Mouse (Mus musculus) limb, embryonic 11.5 days (tissue): ENCODE data around the gene Zbtb16. TPM values are rescaled to one million over a fixed set of nuclear protein-coding genes. Genes with fewer than 3 reads are reported as not detected.

Experiments used
- ATAC-seq: fragments of 200-750 bp; cut with Nextera tagmentation; 2 replicates; pipeline ENCODE4 v1.8.0; 2017; ENCODE audit warnings: low read depth; ENCODE audit not compliant: insufficient number of reproducible peaks, low FRiP score, low TSS enrichment
- DNase-seq: peaks from one replicate; pipeline ENCODE4 v3.0.0-alpha.2; 2015; ENCODE audit warnings: low spot score
- H3K27ac ChIP-seq: fragments of 300-500 bp; sonication (generic); replicated peaks from 2 replicates; pipeline ENCODE4 v1.5.1; 2014; ENCODE audit warnings: low read depth, mild to moderate bottlenecking, low read length
- H3K27me3 ChIP-seq: fragments of 300-500 bp; sonication (generic); 2 replicates; pipeline ENCODE4 v1.6.1; 2014; ENCODE audit warnings: mild to moderate bottlenecking, low read length, mixed read lengths; ENCODE audit not compliant: control insufficient read depth, insufficient read depth
- H3K36me3 ChIP-seq: fragments of 300-500 bp; sonication (generic); 2 replicates; pipeline ENCODE4 v1.6.1; 2014; ENCODE audit warnings: mild to moderate bottlenecking, low read length, moderate library complexity, mixed read lengths; ENCODE audit not compliant: control insufficient read depth, insufficient read depth
- H3K4me1 ChIP-seq: fragments of 300-500 bp; sonication (generic); 2 replicates; pipeline ENCODE4 v1.6.1; 2014; ENCODE audit warnings: low read length, mixed read lengths; ENCODE audit not compliant: control insufficient read depth, insufficient read depth
- H3K4me2 ChIP-seq: fragments of 300-500 bp; sonication (generic); 2 replicates; pipeline ENCODE4 v1.6.1; 2014; ENCODE audit warnings: low read depth, mild to moderate bottlenecking, moderate library complexity; ENCODE audit not compliant: severe bottlenecking
- H3K4me3 ChIP-seq: fragments of 300-500 bp; sonication (generic); 2 replicates; pipeline ENCODE4 v1.5.1; 2014; ENCODE audit warnings: low read depth, low read length
- H3K9ac ChIP-seq: fragments of 300-500 bp; sonication (generic); 2 replicates; pipeline ENCODE4 v1.6.1; 2014; ENCODE audit warnings: mild to moderate bottlenecking, low read length
- H3K9me3 ChIP-seq: fragments of 300-500 bp; sonication (generic); 2 replicates; pipeline ENCODE4 v1.6.1; 2016; ENCODE audit warnings: low read length; ENCODE audit not compliant: control insufficient read depth
- WGBS: fragments of 180-500 bp; shearing (Covaris S2); extraction: QIAGEN DNeasy Blood & Tissue Kit; methylation state at CpG from one replicate; pipeline ENCODE4 v1.1.7; 2014; 5-methylcytosine and 5-hydroxymethylcytosine counted together
- polyA plus RNA-seq: library from polyadenylated mRNA; unstranded; fragments of >200 nt; fragmentation: Nextera tagmentation; extraction: Ambion mirVana; gene quantifications from 2 replicates; pipeline ENCODE4 v1.2.1, GENCODE M21; 2014

Gene Zbtb16
- polyA plus RNA-seq, 1 experiment from 2014 or later = 5.9 TPM

- Histone ChIP-seq H3K4me2 (no peak overlapping the region), H3K27me3 (no peaks in the 10 kb centered on the region), H3K9ac (no peak overlapping the region), H3K4me3 (no peak overlapping the region), H3K9me3 (no peaks in the 10 kb centered on the region), H3K36me3 (no peaks in the 10 kb centered on the region), H3K27ac (no peak overlapping the region), H3K4me1 (0 out of 2 replicates have a peak, but pooled peaks cover 5% of the 10 kb centered on the region)
- DNase-seq = no peak
- 90% methylated on average over 6 of the region's 6 CpGs for WGBS
- no peak for ATAC-seq
Measured at GRCm38 (mm10) chr9:48721655-48722054, 114.4 kb downstream of the Zbtb16 start.

GRCm38 (mm10) chr9:48721172-48721571 is 114.8 kb downstream of the Zbtb16 start:
- ATAC-seq = no peak
- Histone ChIP-seq H3K27ac (no peak overlapping the region), H3K9ac (no peak overlapping the region), H3K9me3 (no peaks in the 10 kb centered on the region), H3K4me1 (0 out of 2 replicates have a peak, but pooled peaks cover 5% of the 10 kb centered on the region), H3K4me3 (no peak overlapping the region), H3K27me3 (no peaks in the 10 kb centered on the region), H3K36me3 (no peaks in the 10 kb centered on the region), H3K4me2 (no peak overlapping the region)
- WGBS = 75% methylated on average over 3 of the region's 3 CpGs
- DNase-seq = no peak

- 0 out of 2 replicates have a peak, but pooled peaks cover 5% of the 10 kb centered on the region for H3K4me1 ChIP-seq
- no peak overlapping the region for H3K4me2 ChIP-seq
- H3K36me3 ChIP-seq = no peaks in the 10 kb centered on the region
- no peaks in the 10 kb centered on the region for H3K9me3 ChIP-seq
- no peaks in the 10 kb centered on the region for H3K27me3 ChIP-seq
- 84% methylated on average over 12 of the region's 12 CpGs for WGBS
- no peak overlapping the region for H3K9ac ChIP-seq
- H3K27ac ChIP-seq = no peak overlapping the region
- no peak overlapping the region for H3K4me3 ChIP-seq
- DNase-seq (no peak), ATAC-seq (no peak)
Measured at GRCm38 (mm10) chr9:48720251-48720963, 115.6 kb downstream of the Zbtb16 start.

DNA sequence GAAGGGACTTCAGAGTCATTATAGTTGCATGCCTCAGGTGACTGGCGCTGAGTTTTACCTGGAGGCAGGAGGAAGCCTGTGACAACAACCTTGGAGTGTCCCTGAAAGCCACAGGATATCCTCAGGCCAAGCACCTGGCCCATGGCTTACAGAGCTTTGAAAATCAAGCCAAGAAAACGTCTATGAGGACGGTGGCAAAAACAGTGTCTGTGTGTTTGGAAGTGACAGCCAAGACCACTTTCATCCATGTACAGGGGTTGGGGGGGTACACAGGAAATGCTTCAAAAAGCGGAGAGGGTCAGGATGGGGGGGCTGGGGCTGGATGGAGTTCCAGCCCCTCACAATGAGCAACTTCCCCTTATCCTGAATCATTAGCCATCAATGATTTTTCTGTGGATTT is 116.4 kb downstream of the Zbtb16 start:
- 85% methylated on average over 4 of the region's 4 CpGs for WGBS
- no peaks in the 10 kb centered on the region for H3K9me3 ChIP-seq
- H3K4me3 ChIP-seq = no peak overlapping the region
- no peaks in the 10 kb centered on the region for H3K36me3 ChIP-seq
- H3K9ac ChIP-seq = no peak overlapping the region
- no peaks in the 10 kb centered on the region for H3K27me3 ChIP-seq
- DNase-seq (no peak), ATAC-seq (no peak)
- no peak overlapping the region for H3K27ac ChIP-seq
- H3K4me2 ChIP-seq = no peak overlapping the region
- 0 out of 2 replicates have a peak, but pooled peaks cover 5% of the 10 kb centered on the region for H3K4me1 ChIP-seq

GRCm38 (mm10) chr9:48716549-48716948 is 119.5 kb downstream of the Zbtb16 start:
- no peak for DNase-seq
- H3K9me3 ChIP-seq = no peaks in the 10 kb centered on the region
- no peaks in the 10 kb centered on the region for H3K36me3 ChIP-seq
- H3K27me3 ChIP-seq = no peaks in the 10 kb centered on the region
- 93% methylated on average over 8 of the region's 8 CpGs for WGBS
- no peak overlapping the region for H3K4me2 ChIP-seq
- no peak overlapping the region for H3K27ac ChIP-seq
- ATAC-seq = no peak
- H3K9ac ChIP-seq = no peak overlapping the region
- no peak overlapping the region for H3K4me3 ChIP-seq
- no peaks in the 10 kb centered on the region for H3K4me1 ChIP-seq

- Histone ChIP-seq H3K4me1 (0 out of 2 replicates have a peak, but pooled peaks cover 7% of the 10 kb centered on the region), H3K9me3 (no peaks in the 10 kb centered on the region), H3K4me2 (no peak overlapping the region), H3K9ac (no peak overlapping the region), H3K36me3 (no peaks in the 10 kb centered on the region), H3K27me3 (no peaks in the 10 kb centered on the region), H3K4me3 (no peak overlapping the region), H3K27ac (no peak overlapping the region)
- no peak for DNase-seq
- ATAC-seq = no peak
- 94% methylated on average over 8 of the region's 8 CpGs for WGBS
Measured at GRCm38 (mm10) chr9:48715042-48715441, 121.0 kb downstream of the Zbtb16 start.

DNA sequence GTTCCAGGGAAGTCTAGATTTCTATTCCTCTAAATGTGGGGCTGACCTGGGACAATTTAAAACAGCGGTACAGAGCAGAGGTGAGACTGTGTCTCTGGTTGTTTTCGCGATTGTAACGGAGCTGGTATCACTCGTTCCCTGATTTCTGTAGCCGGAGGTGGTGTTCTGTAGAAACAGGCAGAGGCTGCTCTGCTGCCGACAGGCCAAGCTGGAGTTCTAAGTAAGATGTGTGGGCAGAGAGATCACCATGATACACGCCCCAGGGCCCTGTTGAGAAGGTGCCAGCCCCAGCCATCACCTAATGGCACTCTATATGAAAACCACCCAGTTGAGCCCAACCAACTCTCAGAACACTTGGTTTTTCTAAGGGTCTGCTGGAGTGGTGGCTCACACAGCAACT is 122.2 kb downstream of the Zbtb16 start:
- H3K4me3 ChIP-seq = no peak overlapping the region
- H3K4me2 ChIP-seq = no peak overlapping the region
- ATAC-seq (no peak), DNase-seq (no peak)
- no peaks in the 10 kb centered on the region for H3K9me3 ChIP-seq
- WGBS = 90% methylated on average over 8 of the region's 8 CpGs
- no peak overlapping the region for H3K9ac ChIP-seq
- no peaks in the 10 kb centered on the region for H3K36me3 ChIP-seq
- H3K27ac ChIP-seq = no peak overlapping the region
- no peaks in the 10 kb centered on the region for H3K27me3 ChIP-seq
- H3K4me1 ChIP-seq = 0 out of 2 replicates have a peak, but pooled peaks cover 7% of the 10 kb centered on the region

DNA sequence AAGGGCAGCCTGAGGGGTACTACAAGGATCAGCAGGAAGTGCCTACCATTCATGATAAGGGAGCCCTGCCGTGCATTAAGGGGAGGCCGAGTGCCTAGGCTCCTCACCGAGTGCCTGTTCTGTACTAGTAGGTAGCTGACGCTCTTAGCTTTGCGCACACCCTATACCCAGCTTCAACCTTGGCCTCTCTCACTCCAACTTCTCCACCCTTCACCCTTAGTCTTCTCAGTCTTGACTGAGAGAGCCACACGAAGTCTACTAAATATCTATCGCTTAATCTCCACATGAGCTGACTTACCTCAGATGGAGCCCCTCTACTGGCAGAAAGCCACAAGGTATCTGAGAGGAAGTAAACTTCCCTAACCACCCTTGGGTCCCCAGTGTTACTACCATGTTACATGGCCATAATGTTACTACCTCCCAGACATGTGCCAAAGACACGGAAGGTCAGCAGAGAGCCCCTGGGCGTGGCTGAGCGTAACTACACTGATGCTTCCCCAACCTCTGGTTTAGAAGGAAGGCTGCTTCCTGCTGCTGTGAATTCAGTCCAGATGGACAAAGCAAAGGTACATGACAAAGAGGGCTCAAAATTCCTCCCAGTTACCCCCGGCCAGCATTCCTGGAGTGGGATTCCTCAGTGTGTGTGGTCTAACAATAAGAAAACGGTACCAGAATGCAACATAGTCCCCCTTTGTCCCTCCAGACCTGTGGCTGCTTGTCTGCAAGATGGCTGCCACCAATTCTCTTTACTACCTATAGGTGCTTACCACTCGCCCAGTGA is 122.8 kb downstream of the Zbtb16 start:
- ATAC-seq (no peak), DNase-seq (no peak)
- Histone ChIP-seq H3K36me3 (no peaks in the 10 kb centered on the region), H3K27ac (no peak overlapping the region), H3K4me1 (0 out of 2 replicates have a peak, but pooled peaks cover 7% of the 10 kb centered on the region), H3K9me3 (no peaks in the 10 kb centered on the region), H3K4me3 (no peak overlapping the region), H3K9ac (no peak overlapping the region), H3K27me3 (no peaks in the 10 kb centered on the region), H3K4me2 (no peak overlapping the region)
- 86% methylated on average over 13 of the region's 13 CpGs for WGBS
